Mouse (Mus musculus) bone marrow macrophage, adult 2 months (primary cell): ENCODE results near the gene Gm10134.

Source experiments
- CTCF ChIP-seq: IDR thresholded peaks from 2 replicates; pipeline ENCODE4 v1.5.1; 2012; ENCODE audit warnings: low read depth, mild to moderate bottlenecking, low read length, moderate library complexity
- POLR2A ChIP-seq: IDR thresholded peaks from 2 replicates; pipeline ENCODE4 v1.6.1; 2012; ENCODE audit warnings: mild to moderate bottlenecking, low read depth, low read length, borderline replicate concordance

GRCm38 (mm10) chr2:28522166-28522565, 16.3 kb downstream of the Gm10134 start:
- TF ChIP-seq CTCF (no peak), POLR2A (no peak)
